Mouse (Mus musculus) ES-CJ7 (cell line): Measurements from ENCODE around the gene Ryr1.
"Not testable (repeated sequence)": the region's sequence is repeated elsewhere in the genome, so short reads cannot be mapped to it uniquely, and the experiment has no call there.

ENCODE experiments used
- DNase-seq: peaks from one replicate; pipeline ENCODE4 v3.0.0; 2011; ENCODE audit warnings: low read depth, low spot score

Gene Ryr1

DNA sequence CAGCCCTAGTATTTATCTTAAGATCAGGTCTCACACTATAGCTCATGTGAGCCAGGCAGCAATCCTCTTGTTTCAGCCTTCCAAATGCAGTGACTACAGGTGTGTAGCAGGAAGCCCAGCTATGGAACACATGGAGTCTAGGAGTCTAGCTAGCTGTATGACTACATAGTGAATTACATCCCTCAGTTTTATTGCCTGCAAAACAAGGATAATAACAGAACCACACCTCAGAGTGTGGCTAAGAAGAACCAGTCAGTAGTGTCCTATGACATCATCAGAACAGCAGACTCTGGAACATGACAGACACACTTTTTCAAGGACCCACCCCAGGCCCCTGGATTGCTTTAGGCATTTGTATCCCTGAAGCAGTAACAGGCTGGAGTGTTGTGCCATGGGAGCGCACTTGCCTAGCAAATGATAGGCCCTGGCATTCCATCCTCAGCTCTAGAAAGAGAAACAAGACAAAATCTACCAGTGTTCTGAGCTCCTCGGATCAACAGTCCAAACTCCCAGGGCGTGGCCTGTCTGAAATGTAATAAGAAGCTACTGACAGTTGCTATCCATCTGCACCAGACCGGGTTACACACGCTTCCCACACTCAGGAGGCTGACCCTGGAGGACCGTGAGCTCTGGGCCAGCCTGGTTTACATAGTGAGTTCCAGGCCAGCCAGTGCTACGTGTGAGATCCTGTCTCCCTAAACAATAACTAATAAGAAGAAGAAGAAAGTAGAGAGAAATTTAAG lies 21.8 kb upstream of the Ryr1 start:
- DNase-seq: no peak

DNA sequence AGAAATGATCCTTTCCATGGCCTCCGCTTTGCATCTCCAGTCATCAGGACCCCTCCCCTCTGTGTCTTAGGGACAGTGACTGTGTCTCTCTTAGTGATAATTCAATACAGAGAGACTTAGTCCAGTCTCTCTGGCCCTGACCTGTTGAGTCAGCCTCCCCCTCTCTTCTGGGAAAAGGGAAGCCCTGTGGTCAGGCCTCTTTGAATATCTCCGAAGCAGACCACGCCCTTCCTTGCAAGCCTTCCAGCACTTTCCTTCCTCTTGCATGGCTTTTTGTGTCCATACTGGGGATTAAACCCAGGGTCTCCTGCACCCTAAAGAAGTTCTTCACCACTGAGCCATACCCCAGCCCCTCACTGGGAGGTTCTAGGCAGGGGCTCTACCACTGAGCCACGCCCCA lies 19.0 kb upstream of the Ryr1 start:
- DNase-seq: no peak

DNA sequence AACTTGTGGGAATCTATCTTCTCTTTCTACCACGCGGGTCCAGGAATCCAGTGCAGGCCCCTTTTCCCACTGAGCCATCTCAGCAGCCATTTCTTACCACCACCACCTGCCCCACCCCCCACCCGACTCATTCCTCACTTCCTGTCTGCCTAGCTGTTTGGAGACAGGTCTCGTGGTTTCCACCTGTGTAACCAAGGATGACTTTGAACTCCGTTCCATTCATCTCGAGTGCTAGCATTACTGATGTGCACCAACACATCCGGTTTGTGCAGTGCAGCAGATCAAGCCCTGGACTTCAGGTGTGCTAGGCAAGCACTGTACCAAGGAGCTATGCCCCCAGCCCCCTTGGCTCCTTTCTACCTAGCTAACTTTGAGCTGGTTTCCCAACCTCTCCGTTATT lies 16.4 kb upstream of the Ryr1 start:
- DNase-seq: no peak

DNA sequence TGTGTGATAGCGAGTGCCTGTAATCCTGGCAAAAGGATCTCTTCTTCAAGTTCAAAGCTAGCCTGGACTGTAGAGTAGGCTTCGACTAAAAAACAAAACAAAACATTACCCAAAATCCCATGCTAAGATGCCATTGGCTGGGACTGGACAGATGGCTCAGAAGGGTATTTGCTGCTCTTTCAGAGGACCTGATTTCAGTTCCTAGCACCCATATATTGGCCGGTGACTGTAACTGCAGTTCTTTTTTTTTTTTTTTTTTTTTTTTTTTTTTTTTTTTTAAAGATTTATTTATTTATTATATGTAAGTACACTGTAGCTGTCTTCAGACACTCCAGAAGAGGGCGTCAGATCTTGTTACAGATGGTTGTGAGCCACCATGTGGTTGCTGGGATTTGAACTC lies 14.3 kb upstream of the Ryr1 start:
- not testable (repeated sequence) for DNase-seq

DNA sequence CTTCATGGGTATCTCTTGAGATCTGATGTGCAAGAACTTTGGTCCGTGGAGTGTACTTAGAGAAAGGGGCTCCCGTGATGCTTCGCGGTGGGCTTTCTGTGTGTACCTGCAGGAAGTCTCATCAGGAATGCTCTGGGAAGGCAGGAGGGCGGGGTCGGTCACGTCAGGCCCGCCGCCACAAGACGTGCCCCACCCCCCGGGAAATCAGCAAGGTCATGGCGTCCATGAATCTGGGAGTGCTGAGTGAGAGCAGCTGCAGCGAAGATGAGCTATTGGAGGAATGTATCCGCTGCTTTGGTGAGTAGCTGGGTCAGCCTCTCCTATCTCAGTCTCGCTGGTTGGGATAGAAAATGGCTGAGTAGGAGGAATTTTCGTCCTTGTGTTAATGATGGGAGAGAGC lies 12.4 kb upstream of the Ryr1 start:
- peak; percentile 91 for DNase-seq

DNA sequence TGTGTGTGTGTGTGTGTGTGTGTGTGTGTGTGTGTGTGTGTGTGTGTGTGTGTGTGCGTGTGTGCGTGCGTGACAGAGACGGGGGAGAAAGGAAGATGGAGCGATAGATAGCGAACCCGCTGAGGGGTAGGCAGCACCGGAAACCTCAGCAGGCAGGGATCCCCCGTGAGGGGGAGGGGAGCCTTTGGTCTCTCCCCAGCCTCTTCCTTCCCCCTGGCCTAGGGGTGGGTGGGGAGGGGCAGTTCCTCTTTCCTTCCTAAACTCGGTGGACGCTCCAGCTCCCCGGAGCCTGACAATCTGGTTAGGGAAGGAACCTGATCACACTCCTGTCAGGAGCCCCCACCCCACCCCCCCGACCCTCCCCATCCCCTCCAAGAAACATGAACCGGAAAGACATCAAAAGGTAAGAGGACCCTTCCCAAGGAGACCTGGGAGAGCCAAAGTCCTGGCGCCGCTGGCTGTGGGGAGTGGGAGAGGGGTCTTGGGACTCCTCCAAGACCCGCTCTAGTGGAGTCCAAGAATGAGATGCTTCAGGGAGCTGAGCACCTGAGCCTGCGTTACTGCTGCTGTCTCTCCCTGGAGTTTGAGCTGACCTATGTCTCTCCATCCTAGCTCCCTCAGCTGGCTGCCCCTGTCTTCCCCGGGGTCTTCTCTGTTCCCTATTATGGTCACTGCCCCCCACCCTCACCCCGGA lies 9.9 kb upstream of the Ryr1 start, which contains the start of gene Rasgrp4:
TSS of gene Rasgrp4 (plus strand) at position 159 of the 694 bp plus-strand sequence.
- DNase-seq: peak; percentile 56

DNA sequence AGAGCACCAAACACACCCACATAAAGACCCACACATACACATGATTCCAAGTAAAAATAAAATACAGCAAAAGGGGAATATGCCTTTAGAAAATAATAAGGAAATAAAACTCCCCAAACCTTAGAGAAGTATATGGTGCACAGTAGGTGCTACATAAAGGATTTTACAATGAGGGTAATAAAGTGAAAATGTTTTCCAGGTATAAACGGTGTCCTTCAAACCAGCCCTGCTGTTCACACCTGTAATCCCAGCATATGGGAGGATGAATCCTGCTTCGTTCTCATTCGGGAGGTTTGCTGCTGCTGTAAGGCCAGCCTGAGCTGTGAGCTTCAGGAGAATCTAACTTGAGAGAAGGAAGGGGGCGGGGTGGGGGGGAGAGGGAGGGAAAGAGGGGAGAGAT lies 9.3 kb upstream of the Ryr1 start:
- DNase-seq: no peak

DNA sequence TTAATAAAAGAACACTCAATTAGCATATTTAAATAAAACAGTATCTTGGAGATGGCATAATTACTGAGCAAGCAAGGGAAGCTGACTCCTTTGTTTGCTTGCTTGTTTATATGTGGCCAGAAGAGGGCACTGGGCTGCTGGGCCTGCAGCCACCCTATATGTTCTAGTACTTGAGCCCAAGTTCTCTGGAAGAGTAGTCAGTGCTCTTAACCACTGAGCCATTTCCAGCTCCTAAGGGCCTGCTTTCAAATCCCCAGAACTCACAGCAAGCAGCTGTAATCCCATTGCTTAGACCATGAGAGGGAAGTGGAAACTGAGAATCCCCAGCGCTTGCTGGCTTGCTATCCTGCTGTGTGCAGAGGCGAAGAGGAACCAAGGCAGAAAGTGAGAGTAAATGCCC lies 3.7 kb upstream of the Ryr1 start:
- DNase-seq: peak; percentile 62

DNA sequence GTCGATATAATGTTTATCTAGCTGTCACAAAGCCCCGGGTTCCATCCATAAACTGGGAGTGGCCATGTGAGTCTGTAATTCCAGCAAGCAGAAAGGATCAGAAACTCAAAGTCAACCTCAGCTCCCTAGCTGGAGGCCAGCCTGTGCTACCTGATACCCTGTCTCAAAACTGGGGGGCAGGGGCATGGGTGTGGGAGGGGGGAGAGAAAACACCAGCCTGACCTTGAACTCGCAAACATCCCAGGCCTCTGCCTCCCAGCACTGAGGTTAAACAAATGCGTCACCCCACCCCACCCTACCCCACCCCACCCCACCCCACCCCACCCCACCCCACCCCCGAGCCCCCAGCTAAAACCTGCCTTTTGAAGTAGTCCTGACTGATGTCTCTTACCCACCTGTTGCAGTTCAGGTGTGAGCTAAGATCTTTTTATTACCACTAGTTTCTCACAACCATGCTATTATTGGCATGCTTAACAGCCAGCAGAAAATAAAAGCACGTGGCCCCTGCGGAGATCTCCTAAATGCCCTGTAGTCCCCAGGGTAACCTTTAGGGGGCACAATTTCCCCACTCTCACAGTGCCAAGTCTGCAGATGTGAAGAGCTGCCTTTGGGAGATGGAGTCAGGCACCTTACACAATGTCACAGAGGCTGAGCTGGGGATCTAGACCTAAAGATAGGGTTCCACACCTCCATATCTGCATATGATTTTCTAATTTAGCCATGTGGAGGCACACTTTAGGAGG lies 1.4 kb upstream of the Ryr1 start:
- peak; percentile 87 for DNase-seq

DNA sequence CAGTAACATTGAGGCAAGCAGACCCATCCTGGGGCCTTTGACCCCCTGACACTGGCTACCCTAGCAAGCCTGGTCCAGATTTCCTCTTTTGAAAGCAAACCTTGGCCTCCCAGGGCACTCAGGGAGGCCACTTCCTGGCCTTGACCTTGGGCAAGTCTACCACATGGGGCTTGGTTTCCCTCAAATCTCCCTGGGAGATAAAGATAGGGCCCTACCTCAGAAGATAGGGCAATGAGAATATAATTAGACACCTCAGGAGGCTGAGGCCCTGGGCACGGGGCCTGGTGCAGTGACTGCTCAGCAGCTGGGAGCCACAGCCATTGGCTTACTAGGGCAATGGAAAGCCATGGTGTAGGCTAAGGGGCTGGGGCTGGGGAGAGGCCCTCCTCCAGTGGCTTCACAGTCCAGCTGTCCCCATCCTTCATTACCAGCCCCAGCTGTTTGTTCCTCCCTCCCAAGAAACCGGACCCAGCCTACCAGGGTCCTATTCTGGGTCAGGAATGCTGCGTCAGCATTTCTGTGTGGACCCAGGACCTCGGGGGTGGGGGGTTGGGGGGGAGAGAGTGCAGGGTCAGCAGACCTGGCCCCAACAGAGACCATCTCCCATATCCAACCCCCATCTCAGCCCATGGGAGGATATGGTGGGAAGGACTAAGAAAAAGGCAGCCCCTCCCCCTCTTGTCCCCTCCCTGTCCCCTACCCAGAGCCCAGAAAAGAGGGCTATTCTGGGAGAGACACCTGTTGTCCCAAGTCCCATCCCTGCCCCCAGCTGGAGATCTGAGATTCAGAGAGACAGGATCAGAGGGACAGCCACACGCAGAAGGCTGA lies 1.2 kb downstream of the Ryr1 start:
- DNase-seq: no peak

DNA sequence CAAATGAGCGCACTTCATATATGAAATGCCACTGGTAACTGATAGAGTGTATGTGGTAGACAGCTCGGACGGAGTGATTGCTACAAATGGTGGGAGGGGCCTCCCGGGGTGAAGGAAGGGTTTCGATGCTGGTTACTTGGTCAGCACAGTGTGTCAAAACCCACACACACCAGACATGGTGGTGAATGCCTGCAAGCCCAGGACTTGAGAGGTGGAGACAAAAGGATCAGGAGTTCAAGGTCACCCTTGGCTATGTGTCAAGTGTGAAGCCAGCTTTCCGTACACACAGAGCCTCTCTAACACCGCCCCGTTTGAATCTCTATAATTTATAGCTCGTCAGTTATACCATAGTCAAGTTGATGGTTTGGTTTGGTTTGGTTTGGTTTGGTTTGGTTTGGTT lies 2.2 kb downstream of the Ryr1 start:
- peak; percentile 61 for DNase-seq

DNA sequence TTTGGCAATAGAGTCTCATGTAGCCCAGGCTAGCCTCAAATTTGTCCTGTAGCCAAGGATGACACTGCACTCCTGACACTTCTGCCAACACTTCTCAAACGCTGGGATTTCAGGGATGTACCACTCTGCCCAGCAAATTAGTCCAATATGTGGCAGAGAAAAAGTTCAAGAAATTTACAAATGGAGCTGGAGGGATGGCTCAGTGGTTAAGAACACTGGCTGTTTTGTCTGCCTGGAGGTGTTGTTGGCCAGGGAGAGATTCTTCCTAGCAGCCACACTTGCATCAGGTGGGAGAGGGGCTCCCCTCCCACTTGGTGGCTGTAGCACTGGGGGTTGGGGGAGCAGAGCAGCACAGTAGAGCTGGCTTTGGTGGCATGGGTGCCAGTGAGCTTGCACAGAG lies 5.5 kb downstream of the Ryr1 start:
- DNase-seq: no peak

DNA sequence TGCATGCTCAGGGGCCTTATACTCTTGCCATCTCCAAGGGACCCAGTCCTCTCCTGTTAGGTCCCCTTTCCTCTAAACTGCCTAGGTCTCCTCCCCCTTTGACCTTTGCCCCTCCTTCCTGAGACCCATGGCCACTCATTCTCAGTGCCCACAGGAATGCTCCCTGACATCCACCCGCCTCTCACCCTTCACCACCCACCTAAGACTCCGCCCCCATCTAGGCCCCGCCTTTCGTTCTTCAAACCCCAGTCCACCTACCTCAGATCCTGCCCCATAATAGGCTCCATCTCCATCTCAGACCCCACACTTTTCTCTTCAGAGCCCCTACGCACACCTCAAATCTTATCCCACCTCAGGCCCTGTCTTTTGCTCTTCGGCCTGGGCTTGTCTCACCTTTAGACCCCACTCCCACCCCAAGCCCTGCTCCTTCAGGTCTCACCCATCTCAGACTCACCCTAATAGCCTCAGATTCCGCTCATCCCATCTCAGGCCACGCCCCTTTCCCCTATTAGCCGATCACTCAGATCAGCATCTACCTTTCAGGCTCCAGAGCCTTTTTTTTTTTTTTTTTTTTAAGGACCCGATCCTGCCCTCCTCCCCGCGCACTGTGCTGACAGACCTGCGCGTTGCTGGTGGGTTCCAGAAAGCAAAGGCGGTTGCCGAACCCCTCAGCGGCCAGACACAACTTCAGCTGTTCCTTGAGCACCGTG lies 6.7 kb downstream of the Ryr1 start:
- DNase-seq: peak; percentile 70

DNA sequence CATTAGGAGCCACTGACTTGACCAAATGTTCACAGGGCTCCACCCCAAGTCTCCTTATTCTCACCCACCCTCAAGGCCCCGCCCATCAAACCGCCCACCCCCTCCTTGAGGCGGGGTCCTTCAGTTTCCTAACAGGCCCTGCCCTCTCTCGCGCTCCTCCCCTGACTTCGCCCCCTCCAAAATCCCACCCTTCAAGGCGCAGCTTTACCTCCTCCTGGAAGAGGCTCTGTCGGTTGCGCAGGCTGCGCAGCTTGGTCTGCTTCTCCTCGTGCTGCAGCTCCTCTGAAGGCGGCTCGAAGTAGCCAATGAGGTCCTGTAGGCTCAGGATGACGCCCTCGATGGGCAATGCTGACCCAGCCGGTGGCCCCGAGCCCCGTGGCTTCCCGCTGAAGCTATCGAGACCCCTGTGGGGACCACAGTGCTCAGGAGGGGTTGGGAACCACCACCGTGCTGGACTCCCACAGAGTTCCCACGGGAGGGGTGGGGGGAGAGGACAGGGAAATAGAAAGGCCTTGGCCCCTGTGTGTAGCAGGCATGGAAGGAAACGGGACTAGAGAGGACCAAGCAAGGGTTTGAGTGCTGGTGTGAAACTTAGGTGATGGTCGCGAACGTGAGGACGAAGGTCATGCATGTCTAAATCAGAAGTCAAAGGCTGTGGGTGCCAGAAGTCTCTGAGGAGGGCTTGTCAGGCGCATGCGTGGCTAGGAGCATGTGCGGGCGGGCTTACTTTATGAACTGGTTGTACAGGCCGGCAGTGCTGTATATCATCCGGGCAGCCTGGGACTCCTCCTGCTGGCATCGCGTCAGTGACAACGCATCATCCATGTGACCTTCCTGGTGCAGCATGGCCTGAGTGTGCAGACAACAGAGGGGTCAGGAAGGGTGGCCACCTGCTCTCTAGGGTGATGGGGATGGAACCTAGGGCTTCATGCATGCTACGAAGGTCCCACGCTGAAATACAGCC lies 15.7 kb downstream of the Ryr1 start:
- peak; percentile 88 for DNase-seq

DNA sequence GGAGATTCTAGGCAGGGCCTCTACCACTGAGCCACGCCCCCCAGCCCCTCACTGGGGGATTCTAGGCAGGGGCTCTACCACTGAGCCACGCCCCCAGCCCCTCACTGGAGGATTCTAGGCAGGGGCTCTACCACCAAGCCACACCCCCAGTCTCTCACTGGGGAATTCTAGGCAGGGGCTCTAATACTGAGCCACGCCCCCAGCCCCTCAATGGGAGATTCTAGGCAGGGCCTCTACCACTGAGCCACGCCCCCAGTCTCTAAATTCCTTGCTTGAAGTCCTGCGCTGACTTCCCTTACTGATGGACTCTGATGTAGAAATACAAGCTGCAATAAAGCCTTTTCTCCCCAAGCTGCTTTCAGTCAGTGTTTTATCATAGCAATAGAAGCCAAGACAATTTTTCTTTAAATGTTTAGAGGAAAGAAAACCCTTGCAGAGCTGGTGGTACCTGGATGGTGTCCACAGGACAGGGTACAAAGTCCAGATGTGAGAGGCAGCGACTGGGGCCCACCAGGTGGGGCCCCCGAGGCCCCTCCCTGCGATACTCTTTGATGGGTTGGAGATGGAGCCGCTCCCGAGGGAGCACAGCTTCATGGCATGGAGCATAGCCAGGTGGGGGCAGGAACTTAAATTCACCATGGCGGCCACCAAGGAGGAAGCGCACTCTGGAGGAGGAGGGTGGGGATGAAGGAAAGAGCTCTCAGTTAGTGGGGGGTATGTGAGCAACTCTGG lies 23.5 kb downstream of the Ryr1 start:
- DNase-seq: peak; percentile 54

DNA sequence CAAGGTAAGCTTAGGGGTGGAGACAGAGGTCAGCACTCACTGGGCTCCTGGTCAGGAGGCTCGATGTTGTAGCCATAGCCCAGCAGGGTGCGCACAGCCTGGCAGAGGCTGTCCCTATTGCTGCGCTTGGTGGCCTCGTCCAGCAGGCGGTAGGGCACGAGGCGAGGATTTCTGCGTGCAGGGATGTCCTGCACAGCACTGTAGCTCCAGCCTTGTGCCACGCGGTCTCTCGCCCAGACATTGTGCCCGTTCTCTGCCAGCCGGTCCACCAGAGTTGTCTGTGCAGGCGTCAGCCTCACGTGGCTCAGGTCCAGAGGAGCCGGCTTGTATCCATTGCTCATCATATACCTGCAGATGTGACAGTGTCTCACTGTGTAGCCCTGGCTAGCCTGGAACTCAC lies 27.8 kb downstream of the Ryr1 start:
- no peak for DNase-seq

DNA sequence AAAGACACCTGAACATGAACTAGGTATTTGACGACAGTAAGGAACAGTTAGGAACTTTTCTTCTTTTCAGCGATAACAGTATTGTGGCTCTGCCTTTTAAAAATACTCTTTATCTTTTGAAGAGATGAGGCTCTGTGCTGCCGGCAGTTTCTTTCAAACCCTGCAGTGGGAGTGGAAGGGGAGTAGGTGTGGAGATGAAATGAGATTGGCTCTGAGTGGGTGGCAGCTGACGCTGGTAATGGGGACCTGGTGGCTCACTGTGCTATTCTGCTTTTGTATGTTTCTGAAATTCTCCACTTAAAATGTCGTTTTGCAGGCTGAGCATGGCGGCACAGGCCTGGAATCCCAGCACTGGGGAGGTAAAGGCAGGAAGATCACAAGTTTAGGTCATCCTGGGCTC lies 36.2 kb downstream of the Ryr1 start:
- DNase-seq: no peak

DNA sequence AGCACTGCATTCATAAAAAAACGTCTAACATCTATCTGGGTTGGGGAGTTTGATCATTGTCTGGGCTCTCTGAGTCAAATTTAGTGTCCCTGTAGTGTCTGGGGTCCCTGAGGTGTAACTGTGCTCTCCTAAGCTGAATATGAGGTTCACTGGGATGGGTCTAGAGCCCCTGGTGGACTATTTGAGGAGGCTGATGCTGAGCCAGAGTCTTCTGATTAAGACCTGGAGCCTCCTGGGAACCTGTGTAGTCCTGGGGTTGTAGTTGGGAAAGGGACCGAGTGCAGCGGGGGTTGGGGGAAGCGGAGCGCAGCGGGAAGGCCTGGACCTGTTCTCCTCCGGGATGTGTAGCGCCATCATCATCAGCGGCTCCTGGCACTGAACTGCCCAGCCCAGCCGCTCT lies 38.1 kb downstream of the Ryr1 start:
- peak; percentile 55 for DNase-seq

DNA sequence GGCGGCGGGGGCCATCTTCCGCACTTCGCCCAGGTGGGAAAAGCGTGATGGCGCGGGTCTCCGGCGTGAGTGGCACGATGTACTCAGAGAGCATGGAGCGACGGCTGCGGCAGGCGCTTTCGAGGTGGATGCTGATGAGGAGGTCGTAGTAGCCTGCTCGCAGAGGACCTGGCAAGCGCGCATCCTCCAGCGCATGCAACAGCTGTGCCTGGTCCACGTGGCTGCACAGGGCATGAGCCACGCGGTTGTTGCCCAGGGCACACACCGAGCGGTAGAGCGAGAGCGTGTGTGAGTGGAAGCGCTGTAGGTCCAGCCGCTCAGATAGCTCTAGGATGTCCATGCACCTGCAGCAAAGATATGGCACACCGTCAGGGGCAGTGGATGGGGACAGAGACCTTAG lies 39.0 kb downstream of the Ryr1 start:
- DNase-seq: peak; percentile 30
